Mouse (Mus musculus) stomach, postnatal 0 days (tissue): ENCODE measurements around the gene Ywhae.

Experiments
- CTCF ChIP-seq: IDR thresholded peaks from 2 replicates; pipeline ENCODE4 v1.5.1; 2016; ENCODE audit warnings: antibody characterized with exemption, low read depth, mild to moderate bottlenecking, moderate library complexity
- EP300 ChIP-seq: optimal IDR thresholded peaks from 2 replicates; pipeline ENCODE3; 2016; ENCODE audit warnings: antibody characterized with exemption

GRCm38 (mm10) chr11:75702761-75703160 lies 29.9 kb upstream of the Ywhae start:
- TF ChIP-seq CTCF, result no peak
- TF ChIP-seq EP300, result no peak
